Mouse (Mus musculus): ENCODE measurements around the gene Hist1h2ad. TPM values are rescaled to one million over a fixed set of nuclear protein-coding genes. Genes with fewer than 3 reads are reported as not detected.
"Not testable (repeated sequence)": the region's sequence is repeated elsewhere in the genome, so short reads cannot be mapped to it uniquely, and the experiment has no call there.

Gene Hist1h2ad
- polyA plus RNA-seq, 1 experiment from 2014 or later: not detected

GRCm38 (mm10) chr13:23539821-23540220 lies 34.4 kb upstream of the Hist1h2ad start:
- H3K36me3 ChIP-seq (replicated peaks; ENCODE audit: control insufficient read depth, insufficient read depth); H3K27me3 ChIP-seq (ENCODE audit: control insufficient read depth, insufficient read depth, low read length); H3K4me2 ChIP-seq (replicated peaks); H3K9ac ChIP-seq; H3K9me3 ChIP-seq (ENCODE audit: control insufficient read depth, low read length); DNase-seq (ENCODE audit: low spot score); H3K27ac ChIP-seq; H3K4me1 ChIP-seq (replicated peaks; ENCODE audit: control insufficient read depth, insufficient read depth, low read length); H3K4me3 ChIP-seq (replicated peaks; ENCODE audit: low read length); ATAC-seq (ENCODE audit: low FRiP score): not testable (repeated sequence)
- WGBS: 78% methylated on average over 1 of the region's 1 CpGs

- Histone ChIP-seq H3K4me1 (replicated peaks; ENCODE audit: control insufficient read depth, insufficient read depth, low read length) (0 out of 2 replicates have a peak, but pooled peaks cover 6% of the 10 kb centered on the region), H3K4me3 (replicated peaks; ENCODE audit: low read length) (no peak overlapping the region), H3K36me3 (replicated peaks; ENCODE audit: control insufficient read depth, insufficient read depth) (no peaks in the 10 kb centered on the region), H3K4me2 (replicated peaks) (no peak overlapping the region), H3K27ac (no peak overlapping the region), H3K27me3 (ENCODE audit: control insufficient read depth, insufficient read depth, low read length) (no peaks in the 10 kb centered on the region), H3K9me3 (ENCODE audit: control insufficient read depth, low read length) (no peaks in the 10 kb centered on the region), H3K9ac (no peak overlapping the region)
- DNase-seq (ENCODE audit: low spot score) (no peak), ATAC-seq (ENCODE audit: low FRiP score) (no peak)
- WGBS: 87% methylated on average over 3 of the region's 3 CpGs
These were observed 32.7 kb upstream of the Hist1h2ad start for GRCm38 (mm10) chr13:23541497-23541896.

DNA sequence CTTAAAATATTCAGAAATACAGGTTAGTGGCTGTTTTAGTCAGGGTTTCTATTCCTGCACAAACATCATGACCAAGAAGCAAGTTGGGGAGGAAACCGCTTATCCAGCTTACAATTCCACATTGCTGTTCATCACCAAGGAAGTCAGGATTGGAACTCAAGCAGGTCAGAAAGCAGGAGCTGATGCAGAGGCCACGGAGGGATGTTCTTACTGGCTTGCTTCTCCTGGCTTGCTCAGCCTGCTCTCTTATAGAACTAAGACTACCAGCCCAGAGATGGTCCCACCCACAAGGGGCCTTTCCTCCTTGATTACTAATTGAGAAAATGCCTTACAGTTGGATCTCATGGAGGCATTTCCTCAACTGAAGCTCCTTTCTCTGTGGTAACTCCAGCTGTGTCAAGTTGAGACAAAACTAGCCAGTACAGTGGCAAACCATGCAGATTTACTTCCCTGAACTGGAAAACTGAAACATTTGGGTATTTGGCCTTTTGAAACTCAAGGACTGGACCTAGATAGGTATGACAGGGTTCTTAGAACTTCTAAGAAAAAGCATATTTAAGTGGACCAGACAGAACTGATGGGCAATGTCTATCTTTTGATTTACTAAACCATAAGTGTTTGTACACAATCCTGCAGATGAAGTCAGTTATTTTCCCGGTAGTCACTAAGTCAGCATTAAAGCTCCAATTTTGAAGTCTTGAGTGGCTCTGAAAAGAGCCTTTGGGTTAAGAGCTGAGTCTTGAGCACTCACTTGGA lies 31.8 kb upstream of the Hist1h2ad start:
- Histone ChIP-seq H3K4me3 (replicated peaks; ENCODE audit: low read length) (peak overlapping the region; percentile 44), H3K9ac (peak overlapping the region; percentile 56), H3K4me2 (replicated peaks) (peak overlapping the region; percentile 82)
- not testable (repeated sequence) for DNase-seq (ENCODE audit: low spot score); H3K27ac ChIP-seq; ATAC-seq (ENCODE audit: low FRiP score); H3K36me3 ChIP-seq (replicated peaks; ENCODE audit: control insufficient read depth, insufficient read depth); H3K27me3 ChIP-seq (ENCODE audit: control insufficient read depth, insufficient read depth, low read length); H3K4me1 ChIP-seq (replicated peaks; ENCODE audit: control insufficient read depth, insufficient read depth, low read length); H3K9me3 ChIP-seq (ENCODE audit: control insufficient read depth, low read length)
- 6% methylated on average over 3 of the region's 3 CpGs for WGBS

- H3K9me3 ChIP-seq (ENCODE audit: control insufficient read depth, low read length); H3K27me3 ChIP-seq (ENCODE audit: control insufficient read depth, insufficient read depth, low read length); H3K4me1 ChIP-seq (replicated peaks; ENCODE audit: control insufficient read depth, insufficient read depth, low read length); H3K36me3 ChIP-seq (replicated peaks; ENCODE audit: control insufficient read depth, insufficient read depth): not testable (repeated sequence)
- peak within 1 kb of the TSS; percentile 82 for H3K4me2 ChIP-seq (replicated peaks)
- peak within 1 kb of the TSS; percentile 44 for H3K4me3 ChIP-seq (replicated peaks; ENCODE audit: low read length)
- peak; percentile 79 for DNase-seq (ENCODE audit: low spot score)
- under 1% methylated on average over 24 of the region's 42 CpGs for WGBS
- peak within 1 kb of the TSS; percentile 86; the same call in 1 of the 2 replicates for H3K27ac ChIP-seq
- H3K9ac ChIP-seq: peak within 1 kb of the TSS; percentile 56
- peak; percentile 91 for ATAC-seq (ENCODE audit: low FRiP score)
These were observed 31.1 kb upstream of the Hist1h2ad start, which contains the start of gene Hist1h2bh for GRCm38 (mm10) chr13:23542999-23543607. TSS of gene Hist1h2bh (minus strand) at chr13:23543392.

DNA sequence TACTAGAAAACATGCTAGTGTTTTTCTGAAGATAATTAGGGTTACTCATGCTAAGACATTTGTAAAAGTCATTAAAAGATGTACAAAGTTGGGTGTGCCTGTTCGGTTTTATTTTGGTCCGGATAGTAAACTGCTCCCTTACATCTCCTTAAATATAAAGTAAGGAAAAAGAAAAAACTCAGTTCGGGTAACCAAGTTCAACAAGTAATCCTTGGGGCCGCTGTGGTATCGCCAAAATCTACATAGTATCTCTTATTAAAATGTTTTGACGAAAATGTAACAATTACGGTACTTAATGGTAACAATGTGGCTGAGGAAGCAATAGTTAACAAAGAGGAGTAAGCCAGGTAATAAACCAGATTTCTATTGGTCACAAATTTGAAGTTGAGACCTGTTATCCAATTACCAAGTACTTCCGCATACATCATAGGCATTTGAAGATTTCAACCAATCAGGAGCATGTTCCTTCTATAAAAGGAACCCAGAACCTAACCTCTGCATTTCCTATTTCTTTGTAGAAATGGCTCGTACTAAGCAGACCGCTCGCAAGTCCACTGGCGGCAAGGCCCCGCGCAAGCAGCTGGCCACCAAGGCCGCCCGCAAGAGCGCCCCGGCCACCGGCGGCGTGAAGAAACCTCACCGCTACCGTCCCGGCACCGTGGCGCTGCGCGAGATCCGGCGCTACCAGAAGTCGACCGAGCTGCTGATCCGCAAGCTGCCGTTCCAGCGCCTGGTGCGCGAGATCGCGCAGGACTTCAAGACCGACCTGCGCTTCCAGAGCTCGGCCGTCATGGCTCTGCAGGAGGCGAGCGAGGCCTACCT lies 30.0 kb upstream of the Hist1h2ad start, which contains the start of gene Hist1h3f:
Gene Hist1h3f, plus strand, starts transcription at position 88 of the 822 bp plus-strand sequence.
- Histone ChIP-seq H3K4me2 (replicated peaks) (peak within 1 kb of the TSS; percentile 82), H3K4me1 (replicated peaks; ENCODE audit: control insufficient read depth, insufficient read depth, low read length) (0 out of 2 replicates have a peak, but pooled peaks cover 6% of the 10 kb centered on the region), H3K27ac (peak within 1 kb of the TSS; percentile 86), H3K9me3 (ENCODE audit: control insufficient read depth, low read length) (no peaks in the 10 kb centered on the region), H3K9ac (peak within 1 kb of the TSS; percentile 63), H3K36me3 (replicated peaks; ENCODE audit: control insufficient read depth, insufficient read depth) (no peaks in the 10 kb centered on the region), H3K4me3 (replicated peaks; ENCODE audit: low read length) (peak within 1 kb of the TSS; percentile 44), H3K27me3 (ENCODE audit: control insufficient read depth, insufficient read depth, low read length) (no peaks in the 10 kb centered on the region)
- ATAC-seq (ENCODE audit: low FRiP score): peak; percentile 95
- WGBS: under 1% methylated on average over 22 of the region's 45 CpGs
- peak; percentile 98 for DNase-seq (ENCODE audit: low spot score)

- H3K27ac ChIP-seq: peak overlapping the region; percentile 86
- H3K9ac ChIP-seq: peak overlapping the region; percentile 63
- H3K4me3 ChIP-seq (replicated peaks; ENCODE audit: low read length): peak overlapping the region; percentile 44
- not testable (repeated sequence) for H3K36me3 ChIP-seq (replicated peaks; ENCODE audit: control insufficient read depth, insufficient read depth); H3K27me3 ChIP-seq (ENCODE audit: control insufficient read depth, insufficient read depth, low read length); H3K9me3 ChIP-seq (ENCODE audit: control insufficient read depth, low read length); ATAC-seq (ENCODE audit: low FRiP score); H3K4me1 ChIP-seq (replicated peaks; ENCODE audit: control insufficient read depth, insufficient read depth, low read length); DNase-seq (ENCODE audit: low spot score)
- WGBS: under 1% methylated on average over 14 of the region's 14 CpGs
- peak overlapping the region; percentile 82 for H3K4me2 ChIP-seq (replicated peaks)
These were observed 29.4 kb upstream of the Hist1h2ad start for GRCm38 (mm10) chr13:23544787-23545120.

DNA sequence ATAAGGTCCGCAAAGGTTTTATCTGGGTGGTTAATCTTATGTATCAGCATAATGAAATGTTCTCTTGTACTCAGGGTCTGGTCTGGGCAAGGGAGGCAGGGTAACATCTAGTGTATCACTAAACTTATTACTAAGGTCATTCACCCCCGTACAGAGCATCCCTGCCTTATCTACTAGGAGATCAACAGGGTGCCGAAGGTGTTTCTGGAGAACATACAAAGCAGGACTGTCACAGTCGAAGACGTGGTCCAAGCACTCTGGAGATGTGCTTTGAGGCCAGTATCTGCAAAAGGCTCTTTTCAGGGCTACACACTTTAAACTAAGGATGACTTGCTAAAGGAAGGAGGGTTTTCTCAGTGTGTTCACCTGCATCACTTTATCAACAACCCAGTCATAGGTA lies 27.5 kb upstream of the Hist1h2ad start:
- ATAC-seq (ENCODE audit: low FRiP score): no peak
- DNase-seq (ENCODE audit: low spot score): no peak
- Histone ChIP-seq H3K27ac (no peak overlapping the region), H3K9me3 (ENCODE audit: control insufficient read depth, low read length) (no peaks in the 10 kb centered on the region), H3K4me3 (replicated peaks; ENCODE audit: low read length) (no peak overlapping the region), H3K4me2 (replicated peaks) (no peak overlapping the region), H3K36me3 (replicated peaks; ENCODE audit: control insufficient read depth, insufficient read depth) (no peaks in the 10 kb centered on the region), H3K27me3 (ENCODE audit: control insufficient read depth, insufficient read depth, low read length) (no peaks in the 10 kb centered on the region), H3K9ac (no peak overlapping the region), H3K4me1 (replicated peaks; ENCODE audit: control insufficient read depth, insufficient read depth, low read length) (peaks cover 13% of the 10 kb centered on the region)
- 83% methylated on average over 5 of the region's 5 CpGs for WGBS

GRCm38 (mm10) chr13:23550761-23551145 lies 23.4 kb upstream of the Hist1h2ad start:
- Histone ChIP-seq H3K4me3 (replicated peaks; ENCODE audit: low read length) (peak overlapping the region; percentile 40), H3K27ac (peak overlapping the region; percentile 89), H3K4me2 (replicated peaks) (peak overlapping the region; percentile 65), H3K27me3 (ENCODE audit: control insufficient read depth, insufficient read depth, low read length) (no peaks in the 10 kb centered on the region), H3K36me3 (replicated peaks; ENCODE audit: control insufficient read depth, insufficient read depth) (no peaks in the 10 kb centered on the region), H3K4me1 (replicated peaks; ENCODE audit: control insufficient read depth, insufficient read depth, low read length) (peaks cover 22% of the 10 kb centered on the region), H3K9me3 (ENCODE audit: control insufficient read depth, low read length) (no peaks in the 10 kb centered on the region), H3K9ac (peak overlapping the region; percentile 62)
- ATAC-seq (ENCODE audit: low FRiP score): no peak
- 6% methylated on average over 3 of the region's 3 CpGs for WGBS
- DNase-seq (ENCODE audit: low spot score): no peak
